Mouse (Mus musculus) erythroblast, adult 5-6 weeks (primary cell): ENCODE measurements around the gene Llcfc1. TPM values are rescaled to one million over a fixed set of nuclear protein-coding genes. Genes with fewer than 3 reads are reported as not detected.

Experiments used
- ATAC-seq: replicated peaks from 2 replicates; pipeline ENCODE4 v1.8.0; 2016; ENCODE audit warnings: moderate number of reproducible peaks, mild to moderate bottlenecking, moderate TSS enrichment, inconsistent platforms; ENCODE audit not compliant: poor library complexity, low FRiP score, severe bottlenecking
- total RNA-seq, 2 experiments: library from RNA; stranded (forward) in 1 of 2; stranded (reverse) in 1 of 2; fragments of 150-400 nt in 1 of 2; fragments of 200-764, 138-1000 nt in 1 of 2; gene quantifications; 2 replicates each; pipeline versions ENCODE4 v1.2.3 to v1.2.4; 2015 to 2017; ENCODE audit warnings: low replicate concordance in 2 of 2

Llcfc1 gene
- total RNA-seq, 2 experiments from 2014 or later = 2.6 TPM; not detected in 1

- ATAC-seq = no peak
These were observed 10.2 kb downstream of the Llcfc1 start for GRCm38 (mm10) chr6:41694407-41694806.

DNA sequence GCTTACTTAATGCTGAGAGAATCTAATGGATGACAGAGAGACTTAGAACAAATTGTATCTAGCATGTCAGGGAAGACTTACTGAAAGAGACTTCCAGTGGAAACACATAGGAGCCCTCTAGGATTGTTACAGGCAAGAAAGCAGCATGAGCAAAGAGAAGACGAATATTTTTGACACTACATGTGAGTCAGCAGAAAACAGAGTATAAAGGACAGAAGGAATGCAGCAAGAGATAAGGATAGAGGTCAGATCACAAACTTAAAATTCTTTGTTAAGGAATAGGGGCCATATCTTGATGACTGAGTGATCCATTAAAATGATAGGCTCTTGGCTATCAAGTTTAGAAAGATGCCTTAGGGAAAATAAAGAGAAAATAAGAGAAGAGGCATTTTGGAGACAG, 17.0 kb downstream of the Llcfc1 start:
- no peak for ATAC-seq

DNA sequence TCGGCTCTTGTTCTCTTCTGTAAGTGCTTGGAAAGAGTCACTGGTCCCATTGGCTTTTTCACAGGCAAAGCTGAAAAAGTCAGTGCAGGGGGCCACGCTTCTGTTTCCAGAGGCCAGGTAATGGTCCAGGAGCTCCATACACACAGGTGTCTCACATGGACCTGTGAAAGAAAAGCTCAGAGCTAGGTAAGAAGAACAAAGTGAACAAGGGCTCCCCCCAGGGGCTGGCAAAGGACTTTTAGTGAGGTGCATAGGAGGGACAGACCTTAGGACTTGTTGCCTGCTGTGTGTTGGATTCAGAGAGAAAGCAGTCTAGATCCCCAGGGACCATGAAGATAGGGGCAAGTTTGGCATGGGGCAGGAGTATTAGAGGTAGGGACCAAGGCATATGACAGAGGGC, 18.7 kb downstream of the Llcfc1 start:
- peak; percentile 55 for ATAC-seq

GRCm38 (mm10) chr6:41704123-41704522, 19.9 kb downstream of the Llcfc1 start, which contains the start of gene Kel:
Kel (minus strand) TSS chr6:41704339.
- ATAC-seq = peak; percentile 77

GRCm38 (mm10) chr6:41706275-41706674, 22.0 kb downstream of the Llcfc1 start:
- ATAC-seq = peak; percentile 81

- no peak for ATAC-seq
These were observed 26.1 kb downstream of the Llcfc1 start for GRCm38 (mm10) chr6:41710281-41710680.

- ATAC-seq = no peak
These were observed 37.2 kb downstream of the Llcfc1 start for GRCm38 (mm10) chr6:41721430-41721829.

DNA sequence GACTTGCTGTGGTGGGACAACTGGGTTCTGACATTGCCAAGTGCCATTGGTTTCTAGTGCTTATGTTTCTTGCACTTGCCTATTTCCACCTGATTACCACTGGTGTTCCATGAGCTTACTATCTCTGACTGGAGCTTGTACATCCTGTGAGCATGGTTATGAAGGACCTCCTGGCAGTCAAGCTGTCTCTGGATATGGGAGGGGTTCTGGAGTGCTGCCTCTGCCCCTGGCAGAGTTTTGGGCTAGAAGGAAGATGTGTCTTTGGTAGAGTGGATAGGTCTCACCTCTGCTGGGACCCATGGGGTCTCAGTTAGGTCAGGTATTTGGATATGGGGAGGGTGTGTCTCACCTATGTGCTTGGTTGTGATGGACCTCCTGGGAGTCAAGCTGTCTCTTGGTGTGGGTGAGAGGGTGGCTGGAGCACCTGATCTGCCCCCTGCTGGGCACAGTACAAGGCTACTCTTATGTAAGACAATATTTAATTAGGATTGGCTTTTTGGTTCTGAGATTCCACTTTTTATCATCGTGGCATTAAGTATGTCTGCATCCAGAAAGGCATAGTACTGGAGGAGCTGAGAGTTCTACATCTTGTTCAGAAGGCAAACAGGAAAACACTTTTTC, 43.9 kb downstream of the Llcfc1 start:
- peak; percentile 99 for ATAC-seq

GRCm38 (mm10) chr6:41734719-41735470, 50.7 kb downstream of the Llcfc1 start:
- no peak for ATAC-seq

Other genes starting within 250 kb of the Llcfc1 start
- not detected in 2 replicates for gene Gm10334, start 238.3 kb upstream of the Llcfc1 start, total RNA-seq (2015; ENCODE audit: low replicate concordance)
- not detected in 2 replicates for gene Gm10334, start 238.3 kb upstream of the Llcfc1 start, total RNA-seq (2017; ENCODE audit: low replicate concordance)
- gene Prss1, start 225.5 kb upstream of the Llcfc1 start, total RNA-seq (2015; ENCODE audit: low replicate concordance) = not detected in 2 replicates
- gene Prss1, start 225.5 kb upstream of the Llcfc1 start, total RNA-seq (2017; ENCODE audit: low replicate concordance) = not detected in 2 replicates
- gene Prss2, start 162.6 kb upstream of the Llcfc1 start, total RNA-seq (2015; ENCODE audit: low replicate concordance) = not detected in 2 replicates
- gene Prss2, start 162.6 kb upstream of the Llcfc1 start, total RNA-seq (2017; ENCODE audit: low replicate concordance) = not detected in 2 replicates
- gene Ephb6, start 78.9 kb upstream of the Llcfc1 start, total RNA-seq (2015; ENCODE audit: low replicate concordance) = not detected in 2 replicates
- gene Ephb6, start 78.9 kb upstream of the Llcfc1 start, total RNA-seq (2017; ENCODE audit: low replicate concordance) = 0.28 TPM in 1 of 2 replicates, not detected in the other
- not detected in 2 replicates for gene Trpv6, start 48.0 kb upstream of the Llcfc1 start, total RNA-seq (2015; ENCODE audit: low replicate concordance)
- gene Trpv6, start 48.0 kb upstream of the Llcfc1 start, total RNA-seq (2017; ENCODE audit: low replicate concordance) = not detected in 2 replicates
- gene Trpv5, start 3.7 kb upstream of the Llcfc1 start, total RNA-seq (2015; ENCODE audit: low replicate concordance) = 2.5 and 5.0 TPM in 2 replicates
- gene Trpv5, start 3.7 kb upstream of the Llcfc1 start, total RNA-seq (2017; ENCODE audit: low replicate concordance) = 3.2 and 4.5 TPM in 2 replicates
- 2,664 and 2,909 TPM in 2 replicates for gene Kel, start 19.9 kb downstream of the Llcfc1 start, total RNA-seq (2015; ENCODE audit: low replicate concordance)
- gene Kel, start 19.9 kb downstream of the Llcfc1 start, total RNA-seq (2017; ENCODE audit: low replicate concordance) = 999 and 1,312 TPM in 2 replicates
- gene Olfr459, start 90.7 kb downstream of the Llcfc1 start, total RNA-seq (2015; ENCODE audit: low replicate concordance) = not detected in 2 replicates
- gene Olfr459, start 90.7 kb downstream of the Llcfc1 start, total RNA-seq (2017; ENCODE audit: low replicate concordance) = 0.28 TPM in 1 of 2 replicates, not detected in the other
- gene Pip, start 163.1 kb downstream of the Llcfc1 start, total RNA-seq (2015; ENCODE audit: low replicate concordance) = not detected in 2 replicates
- gene Pip, start 163.1 kb downstream of the Llcfc1 start, total RNA-seq (2017; ENCODE audit: low replicate concordance) = not detected in 2 replicates
- not detected in 2 replicates for gene Sval2, start 168.6 kb downstream of the Llcfc1 start, total RNA-seq (2015; ENCODE audit: low replicate concordance)
- not detected in 2 replicates for gene Sval2, start 168.6 kb downstream of the Llcfc1 start, total RNA-seq (2017; ENCODE audit: low replicate concordance)